Mouse (Mus musculus) MEL (cell line): ENCODE measurements around the gene Col4a2. TPM values are rescaled to one million over a fixed set of nuclear protein-coding genes. Genes with fewer than 3 reads are reported as not detected.

Experiments
- DNase-seq: peaks from one replicate; pipeline ENCODE4 v3.0.0; 2011; ENCODE audit warnings: low read depth, low spot score
- H3K27ac ChIP-seq: 2 replicates; pipeline ENCODE4 v1.5.1; 2012; ENCODE audit warnings: low read depth, mild to moderate bottlenecking, control low read depth, low read length, moderate library complexity; ENCODE audit not compliant: control insufficient read depth
- H3K27me3 ChIP-seq, 2 experiments: fragments of 150-350 bp in 1 of 2; sonication (generic) in 1 of 2; 2 replicates each; pipeline ENCODE4 v1.6.1; 2012; ENCODE audit warnings: low read length in 2 of 2, mild to moderate bottlenecking in 2 of 2, improper control_type of control experiment in 1 of 2, moderate library complexity in 1 of 2; ENCODE audit not compliant: insufficient read depth in 2 of 2, control insufficient read depth in 1 of 2
- H3K36me3 ChIP-seq, 2 experiments: 2 replicates each; pipeline ENCODE4 v1.6.1; 2012 to 2014; ENCODE audit warnings: low read length in 2 of 2, improper control_type of control experiment in 1 of 2, inconsistent platforms in 1 of 2, mild to moderate bottlenecking in 1 of 2; ENCODE audit not compliant: insufficient read depth in 2 of 2, control insufficient read depth in 1 of 2
- H3K4me1 ChIP-seq, 2 experiments: fragments of 150-350 bp in 1 of 2; sonication (generic) in 1 of 2; 2 replicates each; pipeline ENCODE4 v1.6.1; 2012; ENCODE audit warnings: low read length in 2 of 2, improper control_type of control experiment in 1 of 2, mild to moderate bottlenecking in 1 of 2; ENCODE audit not compliant: insufficient read depth in 2 of 2, control insufficient read depth in 1 of 2
- H3K4me3 ChIP-seq, 2 experiments: fragments of 150-350 bp in 1 of 2; sonication (generic) in 1 of 2; 2 replicates each; pipeline ENCODE4 v1.5.1; 2012; ENCODE audit warnings: low read depth in 2 of 2, low read length in 2 of 2, mild to moderate bottlenecking in 2 of 2, moderate library complexity in 2 of 2, control low read depth in 1 of 2, improper control_type of control experiment in 1 of 2; ENCODE audit not compliant: control insufficient read depth in 1 of 2, insufficient read depth in 1 of 2
- H3K79me2 ChIP-seq: 2 replicates; pipeline ENCODE4 v1.6.1; 2012; ENCODE audit warnings: mild to moderate bottlenecking, low read length, moderate library complexity; ENCODE audit not compliant: control insufficient read depth, poor library complexity, insufficient read depth
- H3K9ac ChIP-seq: 2 replicates; pipeline ENCODE4 v1.6.1; 2012; ENCODE audit warnings: low read depth, mild to moderate bottlenecking, control low read depth, low read length, moderate library complexity; ENCODE audit not compliant: control insufficient read depth, poor library complexity, severe bottlenecking
- H3K9me3 ChIP-seq: fragments of 150-350 bp; sonication (generic); replicated peaks from 2 replicates; pipeline ENCODE4 v1.6.1; 2012; ENCODE audit warnings: mild to moderate bottlenecking, low read length, improper control_type of control experiment, moderate library complexity; ENCODE audit not compliant: insufficient read depth
- BHLHE40 ChIP-seq: IDR thresholded peaks from 2 replicates; pipeline ENCODE4 v1.6.1; 2012; ENCODE audit warnings: low read depth, mild to moderate bottlenecking, inconsistent platforms, low read length, improper control_type of control experiment, borderline replicate concordance
- CHD1 ChIP-seq: IDR thresholded peaks from 2 replicates; pipeline ENCODE4 v1.6.1; 2012; ENCODE audit warnings: low read depth, mild to moderate bottlenecking, inconsistent platforms, low read length, improper control_type of control experiment
- E2F4 ChIP-seq: IDR thresholded peaks from 2 replicates; pipeline ENCODE4 v1.6.1; 2011; ENCODE audit warnings: low read depth, low read length, improper control_type of control experiment, borderline replicate concordance
- EP300 ChIP-seq, 2 experiments: IDR thresholded peaks; 2 replicates each; pipeline ENCODE4 v1.6.1; 2011; ENCODE audit warnings: improper control_type of control experiment in 2 of 2, low read length in 2 of 2, low read depth in 1 of 2, mild to moderate bottlenecking in 1 of 2
- GABPA ChIP-seq: IDR thresholded peaks from 2 replicates; pipeline ENCODE4 v1.6.1; 2012; ENCODE audit warnings: low read depth, mild to moderate bottlenecking, inconsistent platforms, low read length, improper control_type of control experiment, moderate library complexity
- GATA1 ChIP-seq: IDR thresholded peaks from 2 replicates; pipeline ENCODE4 v1.6.1; 2011; ENCODE audit warnings: low read depth, low read length, improper control_type of control experiment
- MAFK ChIP-seq: IDR thresholded peaks from 2 replicates; pipeline ENCODE4 v1.6.1; 2011; ENCODE audit warnings: low read depth, mild to moderate bottlenecking, low read length, improper control_type of control experiment, borderline replicate concordance
- MAX ChIP-seq: IDR thresholded peaks from 2 replicates; pipeline ENCODE4 v1.6.1; 2011; ENCODE audit warnings: low read length, improper control_type of control experiment
- MAZ ChIP-seq: IDR thresholded peaks from 2 replicates; pipeline ENCODE4 v1.6.1; 2012; ENCODE audit warnings: low read depth, mild to moderate bottlenecking, inconsistent platforms, low read length, improper control_type of control experiment
- MYB ChIP-seq: IDR thresholded peaks from 2 replicates; pipeline ENCODE4 v1.6.1; 2011; ENCODE audit warnings: mild to moderate bottlenecking, low read depth, low read length, improper control_type of control experiment
- MYC ChIP-seq: IDR thresholded peaks from 2 replicates; pipeline ENCODE4 v1.6.1; 2011; ENCODE audit warnings: low read depth, mild to moderate bottlenecking, low read length, improper control_type of control experiment, moderate library complexity
- POLR2A ChIP-seq, 2 experiments: IDR thresholded peaks; 2 replicates each; pipeline ENCODE4 v1.6.1; 2011 to 2012; ENCODE audit warnings: low read length in 2 of 2, mild to moderate bottlenecking in 2 of 2, control low read depth in 1 of 2, improper control_type of control experiment in 1 of 2, low read depth in 1 of 2, moderate library complexity in 1 of 2; ENCODE audit not compliant: control insufficient read depth in 1 of 2, insufficient read depth in 1 of 2, poor library complexity in 1 of 2
- POLR2AphosphoS5 ChIP-seq: IDR thresholded peaks from 2 replicates; pipeline ENCODE4 v1.6.1; 2012; ENCODE audit warnings: low read depth, borderline replicate concordance, mild to moderate bottlenecking, inconsistent platforms, low read length, moderate library complexity, mixed read lengths
- RCOR1 ChIP-seq: IDR thresholded peaks from 2 replicates; pipeline ENCODE4 v1.6.1; 2012; ENCODE audit warnings: low read depth, mild to moderate bottlenecking, inconsistent platforms, low read length, improper control_type of control experiment
- SIN3A ChIP-seq: IDR thresholded peaks from 2 replicates; pipeline ENCODE4 v1.6.1; 2012; ENCODE audit warnings: low read length, improper control_type of control experiment, inconsistent platforms
- SMC3 ChIP-seq: IDR thresholded peaks from 2 replicates; pipeline ENCODE4 v1.6.1; 2011; ENCODE audit warnings: low read depth, low read length, improper control_type of control experiment
- TBP ChIP-seq: IDR thresholded peaks from 2 replicates; pipeline ENCODE4 v1.8.0; 2011; ENCODE audit warnings: low read depth, low read length, improper control_type of control experiment
- ZKSCAN1 ChIP-seq: IDR thresholded peaks from 2 replicates; pipeline ENCODE4 v1.6.1; 2012; ENCODE audit warnings: low read depth, mild to moderate bottlenecking, inconsistent platforms, low read length, improper control_type of control experiment, moderate library complexity
- ZNF384 ChIP-seq: IDR thresholded peaks from 2 replicates; pipeline ENCODE4 v1.6.1; 2012; ENCODE audit warnings: low read depth, mild to moderate bottlenecking, inconsistent platforms, low read length, improper control_type of control experiment
- polyA plus RNA-seq, 2 experiments: library from polyadenylated mRNA; stranded (reverse) in 1 of 2; unstranded in 1 of 2; fragments of >175 nt in 1 of 2; fragments of >200 nt in 1 of 2; gene quantifications; 2 replicates each; pipeline versions ENCODE4 v1.2.1 to v1.2.4; 2012; ENCODE audit warnings: low replicate concordance in 2 of 2, low read depth in 1 of 2; ENCODE audit not compliant: insufficient read length in 2 of 2, insufficient read depth in 1 of 2, missing spikeins in 1 of 2
- total RNA-seq: library from RNA; depleted of rRNA; stranded (reverse); fragments of 300-350 nt; gene quantifications from 2 replicates; pipeline ENCODE4 v1.2.3, GENCODE M21; 2012

The Col4a2 gene
- total and polyA plus RNA-seq, 3 experiments = 0.04 to 0.81 TPM; not detected in 1

- Histone ChIP-seq H3K36me3 (no peaks in the 10 kb centered on the region), H3K4me3 (no peak overlapping the region), H3K79me2 (no peaks in the 10 kb centered on the region), H3K27me3 (no peaks in the 10 kb centered on the region), H3K9me3 (no peaks in the 10 kb centered on the region), H3K9ac (no peak overlapping the region), H3K4me1 (no peaks in the 10 kb centered on the region), H3K27ac (no peak overlapping the region)
- no peak for DNase-seq
- TF ChIP-seq POLR2A (IDR thresholded peaks at IDR 0.05; ENCODE audit: control insufficient read depth in 1 of 2, insufficient read depth in 1 of 2, low read depth in 1 of 2, low read length in 2 of 2, poor library complexity in 1 of 2) (no peak), TBP (no peak), BHLHE40 (no peak), RCOR1 (no peak), EP300 (IDR thresholded peaks at IDR 0.05; ENCODE audit: low read depth in 1 of 2, low read length in 2 of 2) (no peak), SMC3 (no peak)
Observed at GRCm38 (mm10) chr8:11344459-11344858, 31.9 kb downstream of the Col4a2 start.

- no peak overlapping the region for H3K4me3 ChIP-seq
- no peaks in the 10 kb centered on the region for H3K27me3 ChIP-seq
- no peaks in the 10 kb centered on the region for H3K36me3 ChIP-seq
- H3K9ac ChIP-seq = no peak overlapping the region
- TF ChIP-seq SIN3A = no peak
- TF ChIP-seq MAZ = no peak
- no peak for TF ChIP-seq CHD1
- no peak for TF ChIP-seq RCOR1
- TF ChIP-seq ZKSCAN1 = no peak
- TF ChIP-seq MYB = no peak
- TF ChIP-seq ZNF384 = no peak
- no peak for TF ChIP-seq POLR2A (IDR thresholded peaks at IDR 0.05; ENCODE audit: control insufficient read depth in 1 of 2, insufficient read depth in 1 of 2, low read depth in 1 of 2, low read length in 2 of 2, poor library complexity in 1 of 2)
- no peak for TF ChIP-seq MAX
- no peak for TF ChIP-seq BHLHE40
- no peak for TF ChIP-seq MYC
- TF ChIP-seq GABPA = no peak
- no peak for TF ChIP-seq EP300 (IDR thresholded peaks at IDR 0.05; ENCODE audit: low read depth in 1 of 2, low read length in 2 of 2)
- no peak for TF ChIP-seq E2F4
- TF ChIP-seq POLR2AphosphoS5 = no peak
- TF ChIP-seq MAFK = no peak
- TF ChIP-seq GATA1 = no peak
- H3K9me3 ChIP-seq = no peaks in the 10 kb centered on the region
- no peaks in the 10 kb centered on the region for H3K79me2 ChIP-seq
- H3K27ac ChIP-seq = no peak overlapping the region
- H3K4me1 ChIP-seq = no peaks in the 10 kb centered on the region
- DNase-seq = no peak
Observed at GRCm38 (mm10) chr8:11346225-11346624, 33.6 kb downstream of the Col4a2 start.
